Mouse (Mus musculus) ES-E14 (cell line): ENCODE measurements around the gene Shb. TPM values are rescaled to one million over a fixed set of nuclear protein-coding genes. Genes with fewer than 3 reads are reported as not detected.

Source experiments
- DNase-seq: peaks from one replicate; pipeline ENCODE4 v3.0.0-alpha.2; 2013; ENCODE audit warnings: low read depth, low spot score
- H3K27ac ChIP-seq: 2 replicates; pipeline ENCODE4 v1.5.1; 2012; ENCODE audit warnings: low read depth, mild to moderate bottlenecking, low read length, moderate library complexity, mixed read lengths; ENCODE audit not compliant: poor library complexity, insufficient read depth, severe bottlenecking
- H3K36me3 ChIP-seq: 2 replicates; pipeline ENCODE4 v1.6.1; 2012; ENCODE audit warnings: mild to moderate bottlenecking, low read length, moderate library complexity, mixed read lengths; ENCODE audit not compliant: control insufficient read depth, poor library complexity, insufficient read depth, severe bottlenecking
- H3K4me1 ChIP-seq, 2 experiments: fragments of 150-350 bp in 1 of 2; sonication (generic) in 1 of 2; 2 replicates each; pipeline ENCODE4 v1.6.1; 2012; ENCODE audit warnings: low read length in 2 of 2, mild to moderate bottlenecking in 1 of 2, mixed read lengths in 1 of 2; ENCODE audit not compliant: control insufficient read depth in 2 of 2, insufficient read depth in 2 of 2, poor library complexity in 1 of 2
- H3K4me3 ChIP-seq, 2 experiments: fragments of 150-350 bp in 1 of 2; sonication (generic) in 1 of 2; 2 replicates each; pipeline ENCODE4 v1.5.1; 2012; ENCODE audit warnings: low read length in 2 of 2, low read depth in 1 of 2, mild to moderate bottlenecking in 1 of 2, mixed read lengths in 1 of 2; ENCODE audit not compliant: insufficient read depth in 1 of 2, poor library complexity in 1 of 2, severe bottlenecking in 1 of 2
- H3K9ac ChIP-seq: 2 replicates; pipeline ENCODE4 v1.6.1; 2012; ENCODE audit warnings: low read depth, mild to moderate bottlenecking, low read length, mixed read lengths; ENCODE audit not compliant: poor library complexity, insufficient read depth, severe bottlenecking
- H3K9me3 ChIP-seq: fragments of 150-350 bp; sonication (generic); 2 replicates; pipeline ENCODE4 v1.6.1; 2012; ENCODE audit warnings: low read depth, mild to moderate bottlenecking, low read length; ENCODE audit not compliant: control insufficient read depth, insufficient read depth
- CHD2 ChIP-seq: IDR thresholded peaks from 2 replicates; pipeline ENCODE4 v1.6.1; 2014; ENCODE audit warnings: mild to moderate bottlenecking, low read depth, low read length, inconsistent platforms
- HCFC1 ChIP-seq: IDR thresholded peaks from 2 replicates; pipeline ENCODE4 v1.6.1; 2012; ENCODE audit warnings: low read length, inconsistent platforms, borderline replicate concordance; ENCODE audit not compliant: insufficient read depth
- MAFK ChIP-seq: IDR thresholded peaks from 2 replicates; pipeline ENCODE4 v1.6.1; 2014; ENCODE audit warnings: mild to moderate bottlenecking, low read depth, low read length, inconsistent platforms; ENCODE audit not compliant: insufficient read depth
- ZC3H11A ChIP-seq: IDR thresholded peaks from 2 replicates; pipeline ENCODE4 v1.6.1; 2012; ENCODE audit warnings: low read depth, mild to moderate bottlenecking, inconsistent platforms, low read length, borderline replicate concordance
- ZNF384 ChIP-seq: IDR thresholded peaks from 2 replicates; pipeline ENCODE4 v1.6.1; 2012; ENCODE audit warnings: low read depth, low read length, inconsistent platforms
- in situ Hi-C, 2 experiments: fragments of 600-800 bp; cut with MboI; formaldehyde crosslinking; loops; one replicate each; pipeline ENCODE4 v1.15.1; 2025; ENCODE audit warnings: low sequenced_read_pairs in 2 of 2, inconsistent platforms in 1 of 2; ENCODE audit not compliant: unreplicated experiment in 2 of 2
- total RNA-seq: library from RNA; depleted of rRNA; stranded (reverse); fragments of 300-350 nt; gene quantifications from 2 replicates; pipeline ENCODE4 v1.2.3, GENCODE M21; 2012

Gene Shb
- total RNA-seq, 1 experiment: 15.9 TPM

DNA sequence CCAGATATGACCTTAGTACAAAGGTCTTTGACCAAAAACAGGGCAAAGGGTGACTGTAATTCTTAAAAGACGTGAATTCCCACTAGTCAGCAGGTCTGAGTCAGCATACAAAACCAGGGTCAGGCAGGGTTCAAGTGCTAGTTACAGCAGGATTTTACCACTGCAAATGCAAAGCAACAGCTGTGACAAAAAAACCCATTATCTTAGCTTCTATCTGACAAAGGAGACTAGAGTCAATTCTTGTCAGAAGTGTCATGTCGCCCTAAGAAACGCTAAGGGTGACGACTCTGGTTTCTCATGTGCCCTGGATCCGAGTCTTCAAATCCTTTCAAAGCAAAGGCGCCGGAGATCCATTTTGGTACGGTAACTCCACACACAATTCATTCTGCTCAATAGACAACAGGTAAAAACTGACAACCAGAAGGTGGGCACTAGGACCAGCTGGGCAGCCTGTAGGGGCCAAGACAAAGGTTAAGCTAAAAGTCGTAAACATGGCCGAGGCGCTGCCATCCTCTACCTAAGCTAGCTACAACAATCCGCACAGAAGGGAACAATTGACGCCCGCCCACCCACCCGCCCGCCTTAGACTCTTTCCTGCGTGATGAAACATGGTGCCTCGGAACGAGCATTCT lies 124.5 kb downstream of the Shb start:
- DNase-seq: no peak
- in situ Hi-C loops: loop anchor here in 1 of 2 experiments (25.0 kb wide), 1 partner anchor 379 kb away; the partner anchor contains the start of gene Aldh1b1
- peaks cover 11% of the 10 kb centered on the region; the same call in 1 of the 2 replicates for H3K36me3 ChIP-seq
- H3K9ac ChIP-seq: peak overlapping the region; percentile 83
- H3K9me3 ChIP-seq: no peaks in the 10 kb centered on the region
- H3K4me3 ChIP-seq: peak overlapping the region; percentile 89 to 94
- TF ChIP-seq ZNF384 (no peak), MAFK (peak; percentile 78)
- H3K27ac ChIP-seq: no peak overlapping the region
- H3K4me1 ChIP-seq: peaks cover 2 to 9% of the 10 kb centered on the region in 2 experiments; a peak in 1 of 4 replicates

DNA sequence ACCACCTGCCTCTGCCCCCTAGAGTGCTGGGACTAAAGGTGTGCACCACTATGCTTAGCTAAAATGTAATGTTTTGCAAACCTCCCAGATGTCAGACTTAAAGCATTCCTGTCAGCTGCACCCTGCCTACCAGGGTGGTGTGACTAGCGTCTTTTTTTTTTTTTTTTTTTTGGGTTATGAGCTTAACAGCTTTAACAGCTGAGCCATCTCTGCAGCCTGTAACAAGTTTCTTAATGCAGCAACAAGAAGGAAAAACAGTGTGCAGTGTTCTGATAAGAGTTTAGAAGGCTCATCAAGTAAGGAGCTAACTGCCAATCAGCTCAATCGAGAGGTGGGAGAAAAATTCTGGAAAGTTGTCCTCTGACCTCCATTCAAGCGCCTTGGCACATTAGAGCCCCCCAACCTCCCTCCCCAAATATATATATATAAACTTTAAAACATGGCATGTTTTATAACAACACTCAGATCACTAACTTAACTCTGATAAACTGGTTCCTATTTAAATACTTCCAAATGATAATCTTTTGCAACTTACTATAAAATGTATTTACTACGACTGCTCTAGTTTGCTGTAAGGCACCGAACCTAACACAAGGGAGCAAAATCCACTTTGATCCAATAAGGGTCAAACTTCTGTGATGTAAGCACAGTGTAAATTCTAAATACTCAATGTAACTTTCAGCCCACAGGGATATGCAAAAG lies 125.1 kb downstream of the Shb start:
- peaks cover 11% of the 10 kb centered on the region; the same call in 1 of the 2 replicates for H3K36me3 ChIP-seq
- peaks cover 2 to 9% of the 10 kb centered on the region in 2 experiments; a peak in 1 of 4 replicates for H3K4me1 ChIP-seq
- no peak for TF ChIP-seq CHD2
- TF ChIP-seq MAFK: no peak
- TF ChIP-seq HCFC1: no peak
- TF ChIP-seq ZNF384: no peak
- no peak for TF ChIP-seq ZC3H11A
- H3K9ac ChIP-seq: no peak overlapping the region; the same call in 1 of the 2 replicates
- peak overlapping the region in 1 of 2 experiments; percentile 89; a peak in 3 of 4 replicates for H3K4me3 ChIP-seq
- no peak for DNase-seq
- H3K9me3 ChIP-seq: no peaks in the 10 kb centered on the region
- H3K27ac ChIP-seq: no peak overlapping the region
- in situ Hi-C loops: loop anchor here in 1 of 2 experiments (25.0 kb wide), 1 partner anchor 380 kb away; the partner anchor contains the start of gene Aldh1b1

DNA sequence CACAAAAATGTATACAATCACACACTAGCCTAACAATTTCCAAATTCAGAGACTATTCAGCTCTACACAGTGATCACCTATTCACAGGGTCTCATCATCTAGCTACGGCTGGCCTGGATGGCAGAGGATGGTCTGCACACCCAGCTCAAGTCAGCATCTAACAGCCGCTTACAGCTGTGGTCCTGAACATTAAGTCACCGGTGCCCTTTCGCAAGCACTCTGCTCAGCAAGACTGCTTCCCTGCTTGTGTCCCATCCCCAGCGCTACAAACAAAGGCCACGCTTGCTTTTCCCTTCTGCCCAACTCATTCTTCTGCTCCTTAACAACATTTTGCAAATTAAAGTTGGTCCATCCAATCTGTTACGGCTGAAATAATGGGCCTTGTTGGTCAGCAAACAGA lies 125.9 kb downstream of the Shb start:
- H3K9ac ChIP-seq: no peak overlapping the region
- H3K4me3 ChIP-seq: no peak overlapping the region
- H3K4me1 ChIP-seq: peaks cover 2 to 9% of the 10 kb centered on the region in 2 experiments; a peak in 1 of 4 replicates
- H3K9me3 ChIP-seq: no peaks in the 10 kb centered on the region
- H3K36me3 ChIP-seq: peaks cover 11% of the 10 kb centered on the region; the same call in 1 of the 2 replicates
- H3K27ac ChIP-seq: no peak overlapping the region
- TF ChIP-seq ZC3H11A (no peak), ZNF384 (no peak), MAFK (no peak), CHD2 (no peak), HCFC1 (no peak)
- DNase-seq: no peak
- in situ Hi-C loops: loop anchor here in 1 of 2 experiments (25.0 kb wide), 1 partner anchor 381 kb away; the partner anchor contains the start of gene Aldh1b1

DNA sequence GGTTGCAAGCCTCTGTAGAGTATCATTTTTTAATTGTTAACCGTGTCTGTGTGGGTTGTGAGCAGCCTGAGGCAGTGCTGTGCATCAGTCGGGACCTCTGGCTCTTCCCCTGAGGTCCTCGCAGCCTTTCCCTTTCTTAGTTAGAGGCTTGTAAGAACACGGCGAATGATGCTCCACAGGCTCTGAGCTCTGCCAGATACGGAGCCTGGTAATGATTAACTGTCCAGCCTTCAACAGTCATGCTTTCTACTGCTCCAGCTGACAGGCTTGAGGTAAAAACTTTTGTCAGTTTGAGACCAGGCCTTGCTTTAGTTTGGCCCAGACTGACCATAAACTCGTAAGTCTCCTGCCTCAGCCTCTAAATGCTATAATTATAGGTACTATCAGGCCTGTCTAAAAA lies 127.0 kb downstream of the Shb start:
- Histone ChIP-seq H3K4me1 (peaks cover 2 to 9% of the 10 kb centered on the region in 2 experiments; a peak in 1 of 4 replicates), H3K4me3 (no peak overlapping the region), H3K27ac (no peak overlapping the region), H3K36me3 (peaks cover 11% of the 10 kb centered on the region; the same call in 1 of the 2 replicates), H3K9ac (no peak overlapping the region), H3K9me3 (no peaks in the 10 kb centered on the region)
- in situ Hi-C loops: loop anchor here in 1 of 2 experiments (25.0 kb wide), 1 partner anchor 382 kb away; the partner anchor contains the start of gene Aldh1b1
- TF ChIP-seq CHD2: no peak
- no peak for TF ChIP-seq ZC3H11A
- no peak for TF ChIP-seq MAFK
- no peak for TF ChIP-seq ZNF384
- TF ChIP-seq HCFC1: no peak
- DNase-seq: no peak
